Mouse (Mus musculus) urinary bladder, postnatal 0 days (tissue): ENCODE measurements around the gene Slc46a2. TPM values are rescaled to one million over a fixed set of nuclear protein-coding genes. Genes with fewer than 3 reads are reported as not detected.

Experiments used
- polyA plus RNA-seq: library from polyadenylated mRNA; unstranded; fragments of >200 nt; fragmentation: Nextera tagmentation; extraction: Ambion mirVana; gene quantifications from 2 replicates; pipeline ENCODE4 v1.2.1, GENCODE M21; 2015

The Slc46a2 gene
- polyA plus RNA-seq: 0.89 and 0.96 TPM in 2 replicates

DNA sequence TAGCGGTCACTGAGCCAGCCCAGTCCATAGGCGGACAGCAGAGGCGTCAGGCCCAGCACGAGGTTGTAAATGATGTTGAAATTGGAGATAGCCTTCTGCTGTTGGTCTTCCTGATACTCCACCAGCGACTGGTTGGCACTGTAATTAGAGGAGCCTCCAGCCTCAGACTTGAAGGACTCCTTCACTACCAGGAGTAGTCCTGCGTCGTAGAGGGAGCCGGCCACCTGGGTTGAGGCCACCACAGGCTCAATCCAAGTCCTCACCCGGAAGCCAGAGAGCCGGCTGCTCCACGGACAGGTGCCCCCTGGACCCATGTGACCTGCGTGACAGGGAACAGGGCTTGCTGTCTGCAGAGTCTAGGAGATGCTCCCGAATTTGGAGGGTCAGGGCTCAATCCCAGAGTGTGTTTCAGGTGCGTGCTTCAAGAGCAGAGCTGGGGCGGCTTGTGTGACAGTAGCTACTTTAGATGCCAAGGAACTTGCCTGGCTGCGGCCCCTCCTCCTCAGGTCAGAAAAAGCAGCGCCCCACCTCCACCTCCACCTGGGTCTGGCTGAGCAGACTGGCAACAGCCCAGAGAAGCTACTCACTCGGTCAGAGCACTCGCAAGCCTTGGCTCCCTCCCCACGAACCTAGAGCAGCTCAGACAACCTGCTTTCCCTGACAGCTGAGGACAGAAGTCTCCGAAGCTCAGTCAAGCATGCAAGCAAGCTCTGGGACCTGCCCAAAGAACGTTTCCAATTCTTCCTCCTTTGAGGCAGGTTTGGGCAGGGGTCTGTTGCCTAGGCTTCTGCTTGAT, at the start of gene Slc46a2:
Slc46a2 (minus strand) TSS at position 449 of the 796 bp plus-strand sequence.

DNA sequence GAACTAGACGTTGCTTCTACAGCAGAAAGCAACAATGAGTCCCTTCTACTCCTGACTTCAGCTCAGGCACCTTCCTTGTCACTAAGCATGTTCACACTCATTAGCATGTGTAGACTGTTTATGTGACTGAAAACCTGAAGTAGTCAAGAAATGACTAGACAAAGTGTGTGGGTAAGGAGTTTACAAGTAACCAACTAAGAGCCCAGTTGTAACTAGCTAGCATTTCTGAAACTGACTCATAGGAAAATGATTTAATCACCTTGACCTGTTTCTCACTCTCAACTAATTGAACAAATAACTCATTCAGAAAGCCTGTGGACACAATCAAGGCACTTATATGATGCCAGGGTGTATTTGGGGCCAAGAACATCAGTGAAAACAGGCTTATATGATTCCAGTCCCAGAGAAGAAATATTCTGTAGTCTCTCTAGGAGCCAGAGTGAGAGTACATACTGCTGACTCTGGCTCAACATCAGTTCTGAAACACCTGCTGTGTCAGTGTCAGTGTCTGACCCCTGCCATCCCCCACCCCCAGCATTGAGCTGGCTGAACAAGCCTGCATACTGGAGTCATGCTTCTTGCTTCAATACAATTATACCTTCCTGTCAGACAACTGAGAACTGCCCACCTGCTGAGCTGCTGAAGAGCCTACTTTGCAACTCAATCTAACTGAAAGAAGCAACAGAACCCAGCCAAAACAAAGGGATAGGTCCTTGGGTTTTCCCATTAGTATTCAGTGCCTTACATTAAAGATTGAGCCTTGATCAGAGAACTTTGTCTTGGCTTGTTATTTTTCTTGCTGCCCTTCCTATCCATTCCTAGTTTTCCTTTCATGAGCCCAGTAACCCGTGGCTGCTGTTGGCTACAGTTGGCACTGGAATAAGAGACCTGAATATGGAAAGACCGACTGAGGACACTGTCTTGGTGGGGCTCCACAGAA, 48.8 kb upstream of the Slc46a2 start, which contains the start of gene Mup6:
Mup6 (plus strand) TSS at position 890 of the 940 bp plus-strand sequence.

DNA sequence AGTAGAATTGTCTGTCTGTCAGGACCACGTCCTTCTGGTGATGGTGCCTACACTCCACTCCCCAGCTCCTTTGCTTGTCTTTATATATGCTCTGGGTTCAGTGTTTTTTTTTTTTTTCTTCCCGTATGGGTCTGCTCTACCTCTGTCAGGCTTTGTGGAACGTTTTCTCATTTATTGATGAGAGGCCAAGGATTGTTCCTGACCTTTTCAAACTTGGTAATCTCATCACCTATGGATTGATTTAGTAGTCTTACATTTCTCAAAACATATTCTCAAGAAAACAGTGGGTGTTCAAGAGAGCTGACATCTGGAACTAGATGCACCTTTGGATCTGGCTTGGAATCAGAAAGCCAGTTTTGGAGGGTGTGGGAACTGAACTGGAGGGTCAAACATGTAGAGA, 45.8 kb upstream of the Slc46a2 start, which contains the start of gene Mup4:
Mup4 (minus strand) TSS at position 101 of the 400 bp plus-strand sequence.

Other genes with a start within 250 kb of the Slc46a2 start
- 23.1 and 23.8 TPM in 2 replicates for gene Inip, start 113.5 kb downstream of the Slc46a2 start, polyA plus RNA-seq
- gene Snx30, start 109.2 kb downstream of the Slc46a2 start, polyA plus RNA-seq: 5.7 and 6.6 TPM in 2 replicates
- gene Mup4, start 45.7 kb upstream of the Slc46a2 start, polyA plus RNA-seq: not detected in 2 replicates
- not detected in 2 replicates for gene Mup6, start 49.2 kb upstream of the Slc46a2 start, polyA plus RNA-seq
- gene Mup7, start 155.4 kb upstream of the Slc46a2 start, polyA plus RNA-seq: not detected in 2 replicates
- not detected in 2 replicates for gene Mup2, start 239.2 kb upstream of the Slc46a2 start, polyA plus RNA-seq